Mouse (Mus musculus): ENCODE results near the gene Tmco2.

- TF ChIP-seq CTCF (IDR thresholded peaks at IDR 0.05; ENCODE audit: low read depth, low read length), result no peak
- no peak for TF ChIP-seq GATA1 (IDR thresholded peaks at IDR 0.05; ENCODE audit: borderline replicate concordance, low read length)
These were observed 52.0 kb downstream of the Tmco2 start for GRCm38 (mm10) chr4:121057032-121057431.
